Mouse (Mus musculus) erythroblast, adult 5-6 weeks (primary cell): Measurements from ENCODE around the gene Pstk. TPM values are rescaled to one million over a fixed set of nuclear protein-coding genes. Genes with fewer than 3 reads are reported as not detected.
A peak's percentile ranks its signal among the peaks of the same experiment; 100 is the strongest.
"Not testable (repeated sequence)": the region's sequence is repeated elsewhere in the genome, so short reads cannot be mapped to it uniquely, and the experiment has no call there.

ENCODE experiments used
- ATAC-seq: replicated peaks from 2 replicates; pipeline ENCODE4 v1.8.0; 2016; ENCODE audit warnings: moderate number of reproducible peaks, mild to moderate bottlenecking, moderate TSS enrichment, inconsistent platforms; ENCODE audit not compliant: poor library complexity, low FRiP score, severe bottlenecking
- total RNA-seq, 2 experiments: library from RNA; stranded (forward) in 1 of 2; stranded (reverse) in 1 of 2; fragments of 150-400 nt in 1 of 2; fragments of 200-764, 138-1000 nt in 1 of 2; gene quantifications; 2 replicates each; pipeline versions ENCODE4 v1.2.3 to v1.2.4; 2015 to 2017; ENCODE audit warnings: low replicate concordance in 2 of 2

Gene Pstk
- total RNA-seq (2015; ENCODE audit: low replicate concordance) = 0.96 and 6.9 TPM in 2 replicates
- total RNA-seq (2017; ENCODE audit: low replicate concordance) = 0.51 and 4.2 TPM in 2 replicates

- peak; percentile 99 for ATAC-seq
Measured at GRCm38 (mm10) chr7:131370648-131371469, at the start of gene Pstk. Gene Pstk, plus strand, starts transcription at chr7:131371141.

GRCm38 (mm10) chr7:131322192-131322591 lies 48.7 kb upstream of the Pstk start, which contains the start of gene Cuzd1:
Gene Cuzd1, minus strand, starts transcription at chr7:131322292.
- ATAC-seq = no peak

- ATAC-seq = no peak
Measured at GRCm38 (mm10) chr7:131327054-131327453, 43.9 kb upstream of the Pstk start.

GRCm38 (mm10) chr7:131329416-131329815 lies 41.5 kb upstream of the Pstk start, which contains the start of gene Fam24b:
Gene Fam24b, minus strand, starts transcription at chr7:131329516.
- ATAC-seq = no peak

- ATAC-seq = no peak
Measured at GRCm38 (mm10) chr7:131331688-131332087, 39.3 kb upstream of the Pstk start.

- ATAC-seq = no peak
Measured at GRCm38 (mm10) chr7:131333564-131333963, 37.4 kb upstream of the Pstk start, which contains the start of gene Fam24a. Gene Fam24a, plus strand, starts transcription at chr7:131333864.

- no peak for ATAC-seq
Measured at GRCm38 (mm10) chr7:131337502-131338068, 33.4 kb upstream of the Pstk start.

- no peak for ATAC-seq
Measured at GRCm38 (mm10) chr7:131345856-131346541, 24.9 kb upstream of the Pstk start.

GRCm38 (mm10) chr7:131356105-131356504 lies 14.8 kb upstream of the Pstk start:
- no peak for ATAC-seq

GRCm38 (mm10) chr7:131362269-131362614 lies 8.7 kb upstream of the Pstk start:
- ATAC-seq = peak; percentile 50

- peak; percentile 93 for ATAC-seq
Measured at GRCm38 (mm10) chr7:131362615-131363300, 8.2 kb upstream of the Pstk start, which contains the start of gene 2310057M21Rik. Gene 2310057M21Rik, minus strand, starts transcription at chr7:131362759.

GRCm38 (mm10) chr7:131364131-131364530 lies 6.8 kb upstream of the Pstk start:
- ATAC-seq = no peak

GRCm38 (mm10) chr7:131371470-131371860 lies 524 bp downstream of the Pstk start:
- ATAC-seq = no peak

GRCm38 (mm10) chr7:131371880-131372651 lies 1.1 kb downstream of the Pstk start:
- no peak for ATAC-seq

- ATAC-seq = not testable (repeated sequence)
Measured at GRCm38 (mm10) chr7:131391761-131392160, 20.8 kb downstream of the Pstk start.

- peak; percentile 48 for ATAC-seq
Measured at GRCm38 (mm10) chr7:131409321-131409987, 38.5 kb downstream of the Pstk start.

GRCm38 (mm10) chr7:131409988-131410385 lies 39.0 kb downstream of the Pstk start:
- peak; percentile 68 for ATAC-seq

- ATAC-seq = peak; percentile 98
Measured at GRCm38 (mm10) chr7:131410416-131411058, 39.6 kb downstream of the Pstk start, which contains the start of the genes Ikzf5 and Acadsb. Gene Ikzf5, minus strand, starts transcription at chr7:131410521. Gene Acadsb, plus strand, starts transcription at chr7:131410601.
